Mouse (Mus musculus) liver, embryonic 15.5 days (tissue): ENCODE measurements around the gene Arfip1. TPM values are rescaled to one million over a fixed set of nuclear protein-coding genes. Genes with fewer than 3 reads are reported as not detected.

Source experiments
- ATAC-seq: fragments of 200-750 bp; cut with Nextera tagmentation; 2 replicates; pipeline ENCODE4 v1.8.0; 2017; ENCODE audit warnings: moderate number of reproducible peaks, mild to moderate bottlenecking, moderate library complexity; ENCODE audit not compliant: insufficient read depth
- H3K27ac ChIP-seq: fragments of 300-500 bp; sonication (generic); replicated peaks from 2 replicates; pipeline ENCODE4 v1.5.1; 2015; ENCODE audit warnings: mild to moderate bottlenecking, inconsistent platforms
- H3K27me3 ChIP-seq: fragments of 300-500 bp; sonication (generic); 2 replicates; pipeline ENCODE4 v1.6.1; 2015; ENCODE audit warnings: mild to moderate bottlenecking, inconsistent platforms
- H3K36me3 ChIP-seq: fragments of 300-500 bp; sonication (generic); replicated peaks from 2 replicates; pipeline ENCODE4 v1.6.1; 2015; ENCODE audit warnings: moderate library complexity, mild to moderate bottlenecking, inconsistent platforms
- H3K4me1 ChIP-seq: fragments of 300-500 bp; sonication (generic); replicated peaks from 2 replicates; pipeline ENCODE4 v1.6.1; 2015; ENCODE audit warnings: inconsistent platforms
- H3K4me2 ChIP-seq: fragments of 300-500 bp; sonication (generic); 2 replicates; pipeline ENCODE4 v1.6.1; 2015; ENCODE audit warnings: moderate library complexity, mild to moderate bottlenecking, inconsistent platforms
- H3K4me3 ChIP-seq: fragments of 300-500 bp; sonication (generic); replicated peaks from 2 replicates; pipeline ENCODE4 v1.5.1; 2015; ENCODE audit warnings: mild to moderate bottlenecking, inconsistent platforms
- H3K9ac ChIP-seq: fragments of 300-500 bp; sonication (generic); 2 replicates; pipeline ENCODE4 v1.6.1; 2015; ENCODE audit warnings: moderate library complexity, mild to moderate bottlenecking, inconsistent platforms
- H3K9me3 ChIP-seq: fragments of 300-500 bp; sonication (generic); replicated peaks from 2 replicates; pipeline ENCODE4 v1.6.1; 2016; ENCODE audit warnings: inconsistent platforms
- WGBS: fragments of 180-500 bp; shearing (Covaris S2); methylation state at CpG from one replicate; pipeline ENCODE4 v1.1.7; 2015; ENCODE audit warnings: mixed read lengths; ENCODE audit not compliant: insufficient replicate concordance; 5-methylcytosine and 5-hydroxymethylcytosine counted together
- polyA plus RNA-seq: library from polyadenylated mRNA; unstranded; fragments of >200 nt; fragmentation: Nextera tagmentation; extraction: Ambion mirVana; gene quantifications from 2 replicates; pipeline ENCODE4 v1.2.1, GENCODE M21; 2015

Gene Arfip1
- polyA plus RNA-seq, 1 experiment from 2014 or later, result 10.5 TPM

DNA sequence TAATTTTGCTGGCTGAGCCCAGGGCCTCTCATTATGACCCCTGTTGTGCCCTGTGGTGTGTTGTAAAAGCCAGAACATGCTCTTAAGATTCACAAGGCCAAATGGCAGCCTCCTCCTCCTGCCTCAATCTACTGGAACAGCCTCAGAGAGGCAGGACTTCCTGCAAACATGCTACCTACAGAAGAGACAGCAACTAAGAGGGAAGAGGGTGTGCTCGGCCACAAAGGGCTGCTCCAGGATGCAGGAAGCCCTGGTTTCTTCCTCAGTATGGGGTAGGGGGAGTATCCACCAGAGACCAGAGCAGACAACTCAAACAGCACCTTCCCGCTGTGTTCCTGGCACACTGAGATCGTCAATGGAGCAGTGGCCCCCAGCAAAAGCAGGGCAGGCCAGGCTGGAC is 121.9 kb downstream of the Arfip1 start:
- peak overlapping the region; percentile 30 for H3K4me3 ChIP-seq
- H3K9me3 ChIP-seq, result no peaks in the 10 kb centered on the region
- peak overlapping the region; percentile 64 for H3K4me2 ChIP-seq
- H3K27ac ChIP-seq, result peak overlapping the region; percentile 96
- H3K9ac ChIP-seq, result peak overlapping the region; percentile 57
- no peaks in the 10 kb centered on the region for H3K27me3 ChIP-seq
- no peak for ATAC-seq
- 11% methylated on average over 3 of the region's 3 CpGs for whole genome bisulfite sequencing
- H3K36me3 ChIP-seq, result peaks cover 85% of the 10 kb centered on the region
- H3K4me1 ChIP-seq, result peaks cover 80% of the 10 kb centered on the region

DNA sequence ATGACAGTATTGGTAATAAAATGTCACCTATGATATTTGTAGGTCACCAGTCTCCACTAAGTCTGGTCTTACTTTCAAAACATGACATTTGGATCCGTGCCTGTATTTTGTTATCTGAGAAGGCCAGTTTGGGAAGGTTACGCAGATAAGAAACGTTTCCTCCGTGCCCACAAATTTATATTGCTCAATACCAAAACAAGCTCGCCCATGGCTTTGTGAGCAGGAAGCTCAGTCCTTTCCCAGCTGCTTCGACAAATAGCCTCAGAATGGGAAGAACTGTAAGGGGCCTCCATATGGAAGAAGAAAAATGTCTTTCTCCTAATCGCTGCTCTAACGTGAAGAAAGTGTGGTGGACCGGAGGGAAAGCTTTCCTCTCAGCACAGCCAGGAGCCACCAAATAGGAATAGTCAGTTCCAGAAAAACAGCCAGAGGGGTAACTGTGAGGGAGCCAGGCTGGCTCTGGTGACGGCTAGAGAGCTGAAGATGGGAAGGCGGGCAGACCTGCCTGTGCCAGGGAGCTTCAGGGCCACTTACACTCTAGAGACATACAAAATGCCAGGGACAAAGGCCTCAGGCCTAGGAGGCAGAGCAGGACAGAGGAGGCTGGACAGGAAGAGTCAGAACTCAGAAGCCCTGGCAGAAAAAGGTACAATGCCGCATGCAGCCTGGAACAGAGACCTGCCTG is 126.5 kb downstream of the Arfip1 start:
- peaks cover 86% of the 10 kb centered on the region for H3K36me3 ChIP-seq
- peak; percentile 85 for ATAC-seq
- peaks cover 66% of the 10 kb centered on the region for H3K4me1 ChIP-seq
- peak overlapping the region; percentile 51 for H3K9ac ChIP-seq
- H3K4me2 ChIP-seq, result peak overlapping the region; percentile 63
- no peaks in the 10 kb centered on the region for H3K9me3 ChIP-seq
- no peaks in the 10 kb centered on the region for H3K27me3 ChIP-seq
- WGBS, result 13% methylated on average over 12 of the region's 12 CpGs
- peak overlapping the region; percentile 98 for H3K27ac ChIP-seq
- peak overlapping the region; percentile 40 for H3K4me3 ChIP-seq

GRCm38 (mm10) chr3:84450651-84451050 is 131.8 kb downstream of the Arfip1 start:
- Histone ChIP-seq H3K4me1 (peaks cover 22% of the 10 kb centered on the region), H3K27me3 (peaks cover 24% of the 10 kb centered on the region), H3K36me3 (peaks cover 93% of the 10 kb centered on the region), H3K9me3 (no peaks in the 10 kb centered on the region), H3K4me2 (no peak overlapping the region), H3K9ac (no peak overlapping the region), H3K4me3 (no peak overlapping the region), H3K27ac (no peak overlapping the region)
- 66% methylated on average over 3 of the region's 3 CpGs for WGBS
- no peak for ATAC-seq

GRCm38 (mm10) chr3:84449015-84449414 is 133.4 kb downstream of the Arfip1 start:
- Histone ChIP-seq H3K4me2 (no peak overlapping the region), H3K9me3 (no peaks in the 10 kb centered on the region), H3K4me3 (no peak overlapping the region), H3K9ac (no peak overlapping the region), H3K27ac (no peak overlapping the region), H3K4me1 (peaks cover 11% of the 10 kb centered on the region), H3K27me3 (peaks cover 40% of the 10 kb centered on the region), H3K36me3 (peaks cover 99% of the 10 kb centered on the region)
- WGBS, result 82% methylated on average over 9 of the region's 9 CpGs
- no peak for ATAC-seq

DNA sequence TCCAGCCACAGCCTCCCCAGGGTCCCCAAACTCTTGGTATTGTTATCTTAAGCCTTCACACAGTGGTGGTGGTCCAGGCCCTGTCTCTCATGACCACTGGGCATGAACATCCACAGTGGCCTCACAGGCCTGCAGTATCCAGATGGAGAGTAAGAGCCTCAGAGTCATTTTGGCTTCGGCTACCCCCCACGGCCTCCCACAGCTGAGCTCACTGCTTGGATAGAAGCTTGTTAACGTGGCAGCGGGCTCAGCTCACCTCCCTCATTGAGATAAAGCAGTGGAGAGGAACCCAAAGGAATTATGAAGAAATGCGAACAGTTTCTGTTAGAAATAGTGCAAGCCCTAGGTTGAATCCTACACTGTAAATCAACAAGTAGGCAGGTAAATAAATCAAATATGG is 134.6 kb downstream of the Arfip1 start:
- H3K9ac ChIP-seq, result no peak overlapping the region
- no peak for ATAC-seq
- WGBS, result 83% methylated on average over 5 of the region's 5 CpGs

More for the DNA sequence above, 134.6 kb downstream of the Arfip1 start:
- H3K4me1 ChIP-seq, result peaks cover 13% of the 10 kb centered on the region; the same call in 1 of the 2 replicates
- no peaks in the 10 kb centered on the region for H3K9me3 ChIP-seq
- no peak overlapping the region for H3K4me2 ChIP-seq
- no peak overlapping the region for H3K4me3 ChIP-seq
- H3K27ac ChIP-seq, result no peak overlapping the region
- peaks cover 99% of the 10 kb centered on the region for H3K36me3 ChIP-seq
- peaks cover 48% of the 10 kb centered on the region for H3K27me3 ChIP-seq

Other genes starting within 250 kb of the Arfip1 start
- 41.8 and 42.3 TPM in 2 replicates for gene Fhdc1, start 102.2 kb downstream of the Arfip1 start, polyA plus RNA-seq
- gene Tigd4, start 10.9 kb upstream of the Arfip1 start, polyA plus RNA-seq, result 0.02 and 0.07 TPM in 2 replicates
- 2.3 and 2.5 TPM in 2 replicates for gene Tmem154, start 83.6 kb upstream of the Arfip1 start, polyA plus RNA-seq
- gene Fbxw7, start 232.6 kb upstream of the Arfip1 start, polyA plus RNA-seq, result 2.5 and 3.0 TPM in 2 replicates